ENCODE assay signal across 14 mouse cellular contexts in the genomic region with DNA sequence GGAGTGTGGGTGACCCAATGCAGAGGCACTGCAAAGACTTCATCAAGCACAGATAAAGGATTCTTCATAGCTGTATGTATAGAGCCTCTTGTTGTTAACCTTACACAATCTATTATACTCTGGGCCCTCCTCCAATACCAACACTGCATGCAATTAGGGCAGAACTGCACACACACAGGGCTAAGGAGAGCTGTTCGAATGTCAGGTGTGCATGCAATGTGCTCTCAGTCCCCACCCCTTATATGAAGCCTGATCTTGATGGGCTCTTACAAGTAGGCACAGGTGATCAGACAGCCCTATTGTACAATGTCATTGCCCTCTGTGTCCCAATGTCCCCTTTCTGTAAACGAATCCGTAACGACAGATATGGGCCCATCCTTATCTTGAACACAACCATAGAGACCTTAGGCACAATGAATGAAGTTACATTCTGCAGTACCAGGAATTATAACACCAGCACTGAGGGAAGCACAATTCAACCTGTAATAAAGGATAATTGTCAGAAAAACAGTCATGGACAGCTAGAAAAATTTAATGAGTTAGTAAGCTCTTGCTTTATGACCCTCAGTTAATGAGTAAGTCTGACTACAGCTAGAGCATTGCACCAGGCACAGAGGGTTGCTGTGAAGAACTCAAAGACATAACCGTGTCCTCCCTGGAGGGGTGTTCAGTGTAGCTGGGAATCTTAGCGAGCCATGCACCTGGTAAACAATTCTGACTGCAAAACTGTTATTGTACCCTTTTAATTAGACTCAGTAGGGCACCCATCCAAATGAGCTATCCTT. TPM values are rescaled to one million over a fixed set of nuclear protein-coding genes. Genes with fewer than 3 reads are reported as not detected.
DNase-seq lines count a peak whose midpoint lies in the region; ATAC-seq and TF ChIP-seq lines count a peak whose summit lies in the region.
"Had no signal": no experiment of that assay in that cellular context is flagged by ENCODE, and none has a peak within 500 bp of the region (broad histone marks: within the 10 kb centered on the region; RNA-seq: fewer than 3 reads in every experiment).

No protein-coding gene starts in this region.

- no peaks in the 10 kb centered on the region for H3K4me1 ChIP-seq in midbrain, embryonic 11.5 days (ENCODE audit: control insufficient read depth, insufficient read depth, low read length)
- H3K4me1 ChIP-seq in midbrain, embryonic 10.5 days = no peaks in the 10 kb centered on the region
- no peaks in the 10 kb centered on the region for H3K4me1 ChIP-seq in forebrain, postnatal 0 days (ENCODE audit: insufficient read depth)
- H3K4me1 ChIP-seq in intestine, embryonic 16.5 days (ENCODE audit: control insufficient read depth, insufficient read depth, low read length) = no peaks in the 10 kb centered on the region
- no peaks in the 10 kb centered on the region for H3K4me1 ChIP-seq in neural tube, embryonic 14.5 days (ENCODE audit: control insufficient read depth, insufficient read depth, low read length)
- H3K4me1 ChIP-seq in heart, embryonic 10.5 days = no peaks in the 10 kb centered on the region
- H3K4me1 ChIP-seq: heart, embryonic 12.5 days; liver, embryonic 13.5 days had no signal

- H3K36me3 ChIP-seq in midbrain, embryonic 11.5 days (ENCODE audit: control insufficient read depth, insufficient read depth, low read length) = no peaks in the 10 kb centered on the region
- H3K36me3 ChIP-seq in midbrain, embryonic 10.5 days = no peaks in the 10 kb centered on the region
- no peaks in the 10 kb centered on the region for H3K36me3 ChIP-seq in forebrain, postnatal 0 days (ENCODE audit: insufficient read depth)
- H3K36me3 ChIP-seq in intestine, embryonic 16.5 days (ENCODE audit: control insufficient read depth, insufficient read depth, low read length) = no peaks in the 10 kb centered on the region
- H3K36me3 ChIP-seq in neural tube, embryonic 14.5 days (ENCODE audit: control insufficient read depth, insufficient read depth, low read length) = no peaks in the 10 kb centered on the region
- H3K36me3 ChIP-seq in heart, embryonic 10.5 days = no peaks in the 10 kb centered on the region
- H3K36me3 ChIP-seq: heart, embryonic 12.5 days; liver, embryonic 13.5 days had no signal

- peak; percentile 52 for ATAC-seq in midbrain, embryonic 11.5 days (ENCODE audit: low FRiP score)
- ATAC-seq in forebrain, postnatal 0 days = peak; percentile 10; the same call in 1 of the 2 replicates
- peak; percentile 84 for ATAC-seq in intestine, embryonic 16.5 days
- ATAC-seq in neural tube, embryonic 14.5 days (ENCODE audit: low read depth) = peak; percentile 84
- ATAC-seq: CD4-positive, CD25-positive, alpha-beta regulatory T cell, adult 4 months had no signal

- no peaks in the 10 kb centered on the region for H3K9me3 ChIP-seq in midbrain, embryonic 11.5 days (ENCODE audit: control insufficient read depth, low read length)
- H3K9me3 ChIP-seq in midbrain, embryonic 10.5 days (replicated peaks) = no peaks in the 10 kb centered on the region
- no peaks in the 10 kb centered on the region for H3K9me3 ChIP-seq in forebrain, postnatal 0 days (ENCODE audit: low read length)
- H3K9me3 ChIP-seq in intestine, embryonic 16.5 days (ENCODE audit: control insufficient read depth, low read length) = no peaks in the 10 kb centered on the region
- H3K9me3 ChIP-seq in neural tube, embryonic 14.5 days (ENCODE audit: control insufficient read depth, low read length) = no peaks in the 10 kb centered on the region
- no peaks in the 10 kb centered on the region for H3K9me3 ChIP-seq in heart, embryonic 10.5 days
- H3K9me3 ChIP-seq: heart, embryonic 12.5 days; liver, embryonic 13.5 days had no signal

- 76% methylated on average over 6 of the region's 6 CpGs for WGBS in midbrain, embryonic 11.5 days
- 85% methylated on average over 6 of the region's 6 CpGs for WGBS in midbrain, embryonic 10.5 days
- WGBS in forebrain, postnatal 0 days = 79% methylated on average over 6 of the region's 6 CpGs
- 65% methylated on average over 6 of the region's 6 CpGs for WGBS in intestine, embryonic 16.5 days
- WGBS in neural tube, embryonic 14.5 days = 57% methylated on average over 6 of the region's 6 CpGs
- 82% methylated on average over 6 of the region's 6 CpGs for WGBS in heart, embryonic 10.5 days

- no peak overlapping the region for H3K9ac ChIP-seq in midbrain, embryonic 11.5 days (ENCODE audit: low read length)
- H3K9ac ChIP-seq in forebrain, postnatal 0 days = no peak overlapping the region
- H3K9ac ChIP-seq in intestine, embryonic 16.5 days (ENCODE audit: low read depth, low read length) = no peak overlapping the region
- no peak overlapping the region for H3K9ac ChIP-seq in neural tube, embryonic 14.5 days (replicated peaks; ENCODE audit: low read depth, low read length)
- H3K9ac ChIP-seq: heart, embryonic 12.5 days; liver, embryonic 13.5 days had no signal

- H3K27ac ChIP-seq in midbrain, embryonic 11.5 days (ENCODE audit: low read depth, low read length) = no peak overlapping the region
- no peak overlapping the region for H3K27ac ChIP-seq in midbrain, embryonic 10.5 days (replicated peaks)
- no peak overlapping the region for H3K27ac ChIP-seq in forebrain, postnatal 0 days (ENCODE audit: low read depth, low read length)
- H3K27ac ChIP-seq in intestine, embryonic 16.5 days (ENCODE audit: low read length) = no peak overlapping the region
- H3K27ac ChIP-seq in neural tube, embryonic 14.5 days (ENCODE audit: low read depth, low read length) = no peak overlapping the region
- no peak overlapping the region for H3K27ac ChIP-seq in heart, embryonic 10.5 days
- H3K27ac ChIP-seq: liver, embryonic 13.5 days had no signal

- intact Hi-C loops in left cerebral cortex, postnatal 36 days (cut with DNase I) = loop anchor here (5.0 kb wide), 1 partner anchor 1261 kb away; no protein-coding TSS in a partner anchor

- no peak for DNase-seq in midbrain, embryonic 11.5 days (ENCODE audit: low spot score, missing footprints)
- no peak for DNase-seq in midbrain, embryonic 10.5 days (ENCODE audit: low spot score)
- no peak for DNase-seq in forebrain, postnatal 0 days
- no peak for DNase-seq in left cerebral cortex, postnatal 36 days (ENCODE audit: low spot score in 2 of 2)
- DNase-seq in heart, embryonic 10.5 days (ENCODE audit: low spot score) = no peak
- no peak for DNase-seq in c-Kit-positive CD71-positive TER-119-positive erythroid progenitor cells, embryonic 14.5 days (ENCODE audit: low spot score)
- DNase-seq: adrenal gland, postnatal 25 days; gastrocnemius, postnatal 36 days; heart, postnatal 36 days; liver, embryonic 13.5 days had no signal

- no peaks in the 10 kb centered on the region for H3K27me3 ChIP-seq in midbrain, embryonic 11.5 days (ENCODE audit: control insufficient read depth, insufficient read depth, low read length)
- no peaks in the 10 kb centered on the region for H3K27me3 ChIP-seq in midbrain, embryonic 10.5 days (ENCODE audit: low read depth, poor library complexity, severe bottlenecking)
- H3K27me3 ChIP-seq in forebrain, postnatal 0 days (ENCODE audit: insufficient read depth, low read length) = no peaks in the 10 kb centered on the region
- H3K27me3 ChIP-seq in intestine, embryonic 16.5 days (replicated peaks; ENCODE audit: control insufficient read depth, insufficient read depth, low read length) = no peaks in the 10 kb centered on the region
- H3K27me3 ChIP-seq in neural tube, embryonic 14.5 days (ENCODE audit: control insufficient read depth, insufficient read depth, low read length) = no peaks in the 10 kb centered on the region
- H3K27me3 ChIP-seq in heart, embryonic 10.5 days (ENCODE audit: insufficient read depth, poor library complexity, severe bottlenecking) = no peaks in the 10 kb centered on the region
- H3K27me3 ChIP-seq: heart, embryonic 12.5 days; liver, embryonic 13.5 days had no signal

- H3K4me3 ChIP-seq in midbrain, embryonic 11.5 days (ENCODE audit: low read depth, low read length) = no peak overlapping the region
- H3K4me3 ChIP-seq in midbrain, embryonic 10.5 days = no peak overlapping the region
- H3K4me3 ChIP-seq in forebrain, postnatal 0 days (ENCODE audit: low read depth, low read length) = no peak overlapping the region
- H3K4me3 ChIP-seq in intestine, embryonic 16.5 days (ENCODE audit: low read length) = no peak overlapping the region
- no peak overlapping the region for H3K4me3 ChIP-seq in neural tube, embryonic 14.5 days (ENCODE audit: low read depth, low read length)
- no peak overlapping the region for H3K4me3 ChIP-seq in heart, embryonic 10.5 days
- H3K4me3 ChIP-seq: heart, embryonic 12.5 days; liver, embryonic 13.5 days had no signal

- no peak for TF ChIP-seq CTCF in forebrain, postnatal 0 days (IDR thresholded peaks at IDR 0.05; ENCODE audit: low read depth)

- H3K4me2 ChIP-seq in midbrain, embryonic 11.5 days = no peak overlapping the region
- no peak overlapping the region for H3K4me2 ChIP-seq in forebrain, postnatal 0 days (ENCODE audit: low read depth)
- H3K4me2 ChIP-seq in intestine, embryonic 16.5 days (ENCODE audit: low read depth, low read length) = no peak overlapping the region
- no peak overlapping the region for H3K4me2 ChIP-seq in neural tube, embryonic 14.5 days (ENCODE audit: low read depth, low read length)
- H3K4me2 ChIP-seq: heart, embryonic 12.5 days; liver, embryonic 13.5 days had no signal

RNA-seq across cellular contexts. Expression of gene Cetn2, which starts 10.4 kb away (rescaled TPM):
- 136 and 148 TPM in 2 replicates for polyA plus RNA-seq in midbrain, embryonic 11.5 days (2014; fragmentation: Nextera tagmentation; extraction: Ambion mirVana)
- polyA plus RNA-seq in midbrain, embryonic 10.5 days (2016; fragmentation: Nextera tagmentation; extraction: Ambion mirVana) = 104 and 105 TPM in 2 replicates
- 41.4 and 47.1 TPM in 2 replicates for total RNA-seq in forebrain, postnatal 0 days (2014; rRNA removed)
- 95.5 and 105 TPM in 2 replicates for polyA plus RNA-seq in forebrain, postnatal 0 days (2015; fragmentation: Nextera tagmentation; extraction: Ambion mirVana)
- polyA plus RNA-seq in intestine, embryonic 16.5 days (2015; fragmentation: Nextera tagmentation; extraction: Ambion mirVana) = 51.4 and 54.9 TPM in 2 replicates
- 62.6 and 80.1 TPM in 2 replicates for polyA plus RNA-seq in neural tube, embryonic 14.5 days (2014; fragmentation: Nextera tagmentation; extraction: Ambion mirVana)
- 10 to 100 TPM; 49.5 to 52.0 TPM for total RNA-seq in left cerebral cortex, postnatal 36 days (2021)
- polyA plus RNA-seq in heart, embryonic 10.5 days (2016; fragmentation: Nextera tagmentation; extraction: Ambion mirVana) = 54.8 and 60.5 TPM in 2 replicates

RNA-seq across cellular contexts. Expression of gene Nsdhl, which starts 10.5 kb away (rescaled TPM):
- 52.5 and 54.4 TPM in 2 replicates for polyA plus RNA-seq in midbrain, embryonic 11.5 days (2014; fragmentation: Nextera tagmentation; extraction: Ambion mirVana)
- polyA plus RNA-seq in midbrain, embryonic 10.5 days (2016; fragmentation: Nextera tagmentation; extraction: Ambion mirVana) = 44.1 and 47.3 TPM in 2 replicates
- 49.1 and 49.9 TPM in 2 replicates for total RNA-seq in forebrain, postnatal 0 days (2014; rRNA removed)
- polyA plus RNA-seq in forebrain, postnatal 0 days (2015; fragmentation: Nextera tagmentation; extraction: Ambion mirVana) = 41.7 and 44.8 TPM in 2 replicates
- 46.8 TPM in 2 replicates for polyA plus RNA-seq in intestine, embryonic 16.5 days (2015; fragmentation: Nextera tagmentation; extraction: Ambion mirVana)
- 49.6 and 56.1 TPM in 2 replicates for polyA plus RNA-seq in neural tube, embryonic 14.5 days (2014; fragmentation: Nextera tagmentation; extraction: Ambion mirVana)
- total RNA-seq in left cerebral cortex, postnatal 36 days (2021) = 10 to 100 TPM; 23.2 to 27.3 TPM
- 21.4 and 23.0 TPM in 2 replicates for polyA plus RNA-seq in heart, embryonic 10.5 days (2016; fragmentation: Nextera tagmentation; extraction: Ambion mirVana)

Comparison
In these comparisons a context has a peak if more than half of its experiments do, and no peak if none do; other contexts are left out.
1. ATAC-seq: peak in every context shown above with its lines; median percentile 84 in intestine, embryonic 16.5 days; 84 in neural tube, embryonic 14.5 days; 52 in midbrain, embryonic 11.5 days; 10 in forebrain, postnatal 0 days.